Mouse (Mus musculus): ENCODE data around the gene N6amt1.

DNA sequence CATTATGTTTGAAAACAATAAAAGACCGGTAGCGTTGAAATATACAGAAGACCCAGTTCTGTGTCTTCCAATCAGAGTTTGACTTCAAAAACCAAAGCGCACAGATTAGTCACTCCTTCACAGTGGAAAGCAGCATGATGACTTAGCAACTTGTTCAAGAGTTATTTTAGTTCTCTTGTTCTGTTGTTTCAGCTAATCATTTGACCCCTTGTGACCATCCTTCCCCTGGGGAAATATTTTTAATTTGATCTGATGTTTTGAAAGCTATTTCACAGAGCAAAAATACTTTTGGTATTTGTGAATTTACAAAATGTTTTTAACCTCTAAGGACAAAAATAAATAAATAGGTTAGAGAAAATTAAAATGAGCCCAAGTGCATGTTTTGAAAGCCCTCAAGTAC is 19.2 kb upstream of the N6amt1 start:
- TF ChIP-seq CTCF (conservative IDR thresholded peaks at IDR 0.05; ENCODE audit: low read length) (no peak), POU5F1 (IDR thresholded peaks at IDR 0.05; ENCODE audit: borderline replicate concordance, low read length) (no peak), NANOG (IDR thresholded peaks at IDR 0.05; ENCODE audit: borderline replicate concordance, low read length) (no peak)

Measured in E14TG2a.4 (cell line).